Mouse (Mus musculus): ENCODE measurements around the gene Clic3.

DNA sequence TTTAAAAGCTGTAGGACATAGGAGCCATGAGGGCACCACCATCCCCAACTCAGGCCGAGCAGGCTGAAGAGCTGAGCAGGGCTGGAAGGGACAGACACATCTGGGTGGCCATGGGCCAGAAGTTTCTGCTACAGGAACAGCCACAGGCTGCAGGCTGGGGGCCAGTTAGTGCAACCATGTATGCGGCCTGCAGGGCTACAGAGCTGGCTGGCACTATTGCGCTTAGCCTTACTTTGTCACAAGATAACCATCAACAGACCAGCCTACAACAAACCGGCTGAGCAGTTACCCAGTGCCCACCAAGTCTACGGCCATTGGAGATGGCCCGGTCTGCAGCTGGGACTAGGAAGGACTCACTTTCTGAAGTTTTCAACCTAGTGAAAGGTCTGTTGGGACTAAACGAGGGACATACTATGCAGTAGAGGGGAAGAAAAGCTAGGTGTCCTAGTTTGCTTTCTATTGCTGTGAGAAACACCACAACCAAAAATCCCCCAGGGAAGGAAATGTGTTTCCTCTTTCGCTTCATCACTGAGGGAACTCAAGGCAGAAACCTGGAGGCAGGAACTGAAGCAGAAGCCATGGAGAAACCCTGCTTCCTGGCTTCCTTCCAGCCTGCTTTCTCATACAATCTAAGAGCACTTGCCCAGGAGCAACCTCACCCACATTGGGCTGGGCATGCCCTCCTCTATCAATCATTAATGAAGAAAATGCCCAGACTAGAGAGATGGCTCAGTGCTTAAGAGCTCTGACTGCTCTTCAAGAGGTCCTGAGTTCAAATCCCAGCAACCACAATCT lies 5.6 kb upstream of the Clic3 start:
- no peak for TF ChIP-seq POLR2A (IDR thresholded peaks at IDR 0.05; ENCODE audit: borderline replicate concordance, control insufficient read depth, low read depth, low read length)
- no peak for TF ChIP-seq CTCF (IDR thresholded peaks at IDR 0.05; ENCODE audit: control insufficient read depth, insufficient read depth, low read length)

Measured in bone marrow, adult 2 months (tissue).